Mouse (Mus musculus) liver, postnatal 0 days (tissue): Measurements from ENCODE around the gene Krtap28-10.

Experiments
- CTCF ChIP-seq: sonication (generic); IDR thresholded peaks from 2 replicates; pipeline ENCODE4 v1.5.1; 2016; ENCODE audit warnings: antibody characterized with exemption, low read depth
- EP300 ChIP-seq: IDR thresholded peaks from 2 replicates; pipeline ENCODE4 v1.6.1; 2016; ENCODE audit warnings: antibody characterized with exemption, low read depth, mild to moderate bottlenecking

DNA sequence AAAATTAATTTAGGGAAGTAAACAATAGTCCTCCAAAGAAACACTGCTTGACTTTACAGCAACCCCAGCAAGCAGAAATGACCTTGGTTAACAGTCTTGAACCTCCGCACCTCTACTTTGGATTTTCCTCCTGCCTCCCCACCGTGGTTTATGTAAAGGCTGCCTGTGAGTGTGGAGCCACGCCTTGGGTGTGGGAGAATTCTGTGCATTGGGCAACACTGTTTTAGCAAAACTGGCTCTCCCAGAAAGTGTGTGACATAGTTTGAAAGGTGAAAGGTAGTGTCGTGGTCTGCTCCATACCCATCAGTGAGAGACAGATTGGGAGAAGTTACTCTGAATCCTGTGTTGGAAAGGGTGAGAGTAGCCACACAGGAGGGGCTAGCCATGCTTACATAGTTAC, 3.2 kb downstream of the Krtap28-10 start:
- TF ChIP-seq CTCF (no peak), EP300 (no peak)
